In the genomic region with DNA sequence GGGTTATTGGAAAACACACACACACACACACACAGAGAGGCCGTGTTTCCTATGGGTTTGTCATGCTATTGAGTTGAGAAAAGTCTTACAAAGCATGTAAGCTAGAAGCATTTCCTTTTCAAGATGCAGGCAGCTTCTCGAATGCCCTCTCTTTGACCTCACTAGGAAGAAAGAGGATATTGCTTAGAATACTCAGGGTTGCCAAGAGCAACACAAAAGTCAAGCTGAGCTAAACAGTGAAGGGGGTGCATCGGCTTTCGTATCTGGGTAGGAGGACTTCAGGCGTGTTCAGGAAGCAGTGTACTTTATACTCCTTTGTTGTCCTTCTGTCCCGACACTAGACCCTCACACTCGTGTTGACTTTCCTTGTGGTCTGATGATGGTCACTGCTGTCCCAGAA, we compare ENCODE assay signal across 14 mouse cellular contexts.
DNase-seq lines count a peak whose midpoint lies in the region; ATAC-seq and TF ChIP-seq lines count a peak whose summit lies in the region.
"Had no signal": no experiment of that assay in that cellular context is flagged by ENCODE, and none has a peak within 500 bp of the region (broad histone marks: within the 10 kb centered on the region; RNA-seq: fewer than 3 reads in every experiment).

No protein-coding gene starts in this region.

- no peaks in the 10 kb centered on the region for H3K9me3 ChIP-seq in intestine, embryonic 16.5 days (ENCODE audit: control insufficient read depth, low read length)
- no peaks in the 10 kb centered on the region for H3K9me3 ChIP-seq in intestine, postnatal 0 days (ENCODE audit: control insufficient read depth)
- H3K9me3 ChIP-seq: forebrain, embryonic 10.5 days; liver, embryonic 13.5 days; midbrain, embryonic 12.5 days; neural tube, embryonic 13.5 days had no signal

- H3K4me3 ChIP-seq in intestine, embryonic 16.5 days (ENCODE audit: low read length) = no peak overlapping the region
- no peak overlapping the region for H3K4me3 ChIP-seq in intestine, postnatal 0 days (ENCODE audit: low read depth, low read length)
- H3K4me3 ChIP-seq: forebrain, embryonic 10.5 days; liver, embryonic 13.5 days; midbrain, embryonic 12.5 days; neural tube, embryonic 13.5 days had no signal

- H3K27ac ChIP-seq in intestine, embryonic 16.5 days (ENCODE audit: low read length) = peak overlapping the region; percentile 11; the same call in 1 of the 2 replicates
- H3K27ac ChIP-seq in intestine, postnatal 0 days (ENCODE audit: low read depth, low read length) = no peak overlapping the region
- H3K27ac ChIP-seq: liver, embryonic 13.5 days; midbrain, embryonic 12.5 days; neural tube, embryonic 13.5 days had no signal

- no peaks in the 10 kb centered on the region for H3K36me3 ChIP-seq in intestine, embryonic 16.5 days (ENCODE audit: control insufficient read depth, insufficient read depth, low read length)
- no peaks in the 10 kb centered on the region for H3K36me3 ChIP-seq in intestine, postnatal 0 days (ENCODE audit: control insufficient read depth, insufficient read depth)
- H3K36me3 ChIP-seq: forebrain, embryonic 10.5 days; liver, embryonic 13.5 days; midbrain, embryonic 12.5 days; neural tube, embryonic 13.5 days had no signal

- peak; percentile 11 for DNase-seq in spleen, adult 12 weeks (ENCODE audit: low spot score)
- no peak for DNase-seq in spleen, postnatal 14 days (ENCODE audit: low spot score in 2 of 2)
- DNase-seq in thymus, adult 18-20 months = no peak
- no peak for DNase-seq in c-Kit-positive CD71-positive TER-119-positive erythroid progenitor cells, embryonic 14.5 days (ENCODE audit: low spot score)
- DNase-seq: cerebellum, postnatal 10 days; layer of hippocampus, adult 9-11 months; liver, embryonic 13.5 days; spleen, adult 18-20 months had no signal

- no peak overlapping the region for H3K9ac ChIP-seq in intestine, embryonic 16.5 days (ENCODE audit: low read depth, low read length)
- no peak overlapping the region for H3K9ac ChIP-seq in intestine, postnatal 0 days (ENCODE audit: low read depth, low read length)
- H3K9ac ChIP-seq: liver, embryonic 13.5 days; midbrain, embryonic 12.5 days; neural tube, embryonic 13.5 days had no signal

- no peak for TF ChIP-seq CTCF in intestine, postnatal 0 days (IDR thresholded peaks at IDR 0.05; ENCODE audit: low read depth)

- 0 out of 2 replicates have a peak, but pooled peaks cover 4% of the 10 kb centered on the region for H3K4me1 ChIP-seq in intestine, embryonic 16.5 days (ENCODE audit: control insufficient read depth, insufficient read depth, low read length)
- no peaks in the 10 kb centered on the region for H3K4me1 ChIP-seq in intestine, postnatal 0 days (replicated peaks; ENCODE audit: control insufficient read depth, insufficient read depth, low read length)
- H3K4me1 ChIP-seq: liver, embryonic 13.5 days had no signal

- no peak overlapping the region for H3K4me2 ChIP-seq in intestine, embryonic 16.5 days (ENCODE audit: low read depth, low read length)
- no peak overlapping the region for H3K4me2 ChIP-seq in intestine, postnatal 0 days (replicated peaks; ENCODE audit: low read depth)
- H3K4me2 ChIP-seq: liver, embryonic 13.5 days; midbrain, embryonic 12.5 days; neural tube, embryonic 13.5 days had no signal

- WGBS in intestine, embryonic 16.5 days = 45% methylated on average over 7 of the region's 7 CpGs
- WGBS in intestine, postnatal 0 days = 43% methylated on average over 7 of the region's 7 CpGs

- H3K27me3 ChIP-seq in intestine, embryonic 16.5 days (replicated peaks; ENCODE audit: control insufficient read depth, insufficient read depth, low read length) = no peaks in the 10 kb centered on the region
- no peaks in the 10 kb centered on the region for H3K27me3 ChIP-seq in intestine, postnatal 0 days (replicated peaks; ENCODE audit: control insufficient read depth, insufficient read depth, low read length)
- H3K27me3 ChIP-seq: liver, embryonic 13.5 days; neural tube, embryonic 13.5 days had no signal

- ATAC-seq in intestine, embryonic 16.5 days = no peak
- ATAC-seq in intestine, postnatal 0 days = no peak
- ATAC-seq in inflammation-experienced regulatory T-cells, adult 6 months = peak; percentile 61
